ENCODE assay signal across 38 mouse cellular contexts in the genomic region with DNA sequence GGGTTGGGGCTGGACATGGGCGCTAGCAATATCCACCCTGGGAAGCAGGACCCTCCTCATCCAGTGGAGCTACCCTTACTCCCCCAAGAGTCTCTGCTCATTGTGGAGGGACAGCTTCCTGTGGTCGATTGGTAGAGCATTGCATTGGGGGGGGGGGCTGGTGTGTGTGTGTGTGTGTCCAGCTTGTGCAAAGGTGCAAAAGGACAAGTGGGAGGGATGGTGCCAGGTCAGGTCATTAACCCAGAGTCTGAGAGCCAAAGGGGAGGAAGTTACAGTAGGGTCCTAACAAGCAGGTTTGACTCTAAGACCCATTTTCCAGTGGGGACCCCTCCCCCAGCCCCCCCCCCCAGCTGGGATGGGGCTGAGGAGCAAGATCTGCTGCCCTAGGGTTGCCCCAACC. TPM values are rescaled to one million over a fixed set of nuclear protein-coding genes. Genes with fewer than 3 reads are reported as not detected.
"Had no signal": no experiment of that assay in that cellular context is flagged by ENCODE, and none has a peak within 500 bp of the region (broad histone marks: within the 10 kb centered on the region; RNA-seq: fewer than 3 reads in every experiment).

No protein-coding gene starts in this region.

- H3K4me2 ChIP-seq: heart, embryonic 12.5 days; hindbrain, embryonic 12.5 days; hindbrain, embryonic 14.5 days; intestine, embryonic 15.5 days; kidney, embryonic 15.5 days; liver, embryonic 12.5 days had no signal

- ATAC-seq: hindbrain, embryonic 16.5 days; inflammation-experienced regulatory T-cells, adult 6 months; intestine, embryonic 15.5 days; intestine, postnatal 0 days; liver, embryonic 12.5 days had no signal

- H3K9ac ChIP-seq: heart, embryonic 12.5 days; hindbrain, embryonic 12.5 days; hindbrain, embryonic 14.5 days; intestine, embryonic 15.5 days; kidney, embryonic 15.5 days; liver, embryonic 12.5 days; liver, embryonic 14.5 days had no signal

- H3K4me3 ChIP-seq: gastrocnemius, adult 2 months; heart, embryonic 10.5 days; heart, embryonic 12.5 days; hindbrain, embryonic 10.5 days; hindbrain, embryonic 12.5 days; intestine, embryonic 15.5 days; kidney, embryonic 15.5 days; layer of hippocampus, adult 2 months; left cerebral cortex, adult 2 months; liver, embryonic 12.5 days had no signal

- H3K4me1 ChIP-seq: heart, embryonic 12.5 days; intestine, embryonic 15.5 days; kidney, embryonic 15.5 days had no signal

- H3K9me3 ChIP-seq: heart, embryonic 10.5 days; hindbrain, embryonic 10.5 days; intestine, embryonic 15.5 days; kidney, embryonic 15.5 days; liver, embryonic 12.5 days had no signal

- H3K36me3 ChIP-seq: heart, embryonic 10.5 days; heart, embryonic 12.5 days; hindbrain, embryonic 10.5 days; hindbrain, embryonic 12.5 days; intestine, embryonic 15.5 days; kidney, embryonic 15.5 days; liver, embryonic 12.5 days had no signal

- DNase-seq: gastrocnemius, adult 2 months; gastrocnemius, postnatal 10 days; gastrocnemius, postnatal 25 days; heart, adult 18-20 months; heart, postnatal 10 days; heart, postnatal 4 days; kidney, adult 18-20 months; kidney, adult 9 months; kidney, postnatal 25 days; kidney, postnatal 4 days had no signal

- H3K27ac ChIP-seq: gastrocnemius, adult 2 months; heart, embryonic 10.5 days; hindbrain, embryonic 10.5 days; hindbrain, embryonic 12.5 days; hindbrain, embryonic 14.5 days; intestine, embryonic 15.5 days; kidney, embryonic 15.5 days; layer of hippocampus, adult 2 months; left cerebral cortex, adult 2 months; liver, embryonic 12.5 days; liver, embryonic 14.5 days had no signal

RNA-seq across cellular contexts. Expression of a gene that starts 2.7 kb away (rescaled TPM):
- total RNA-seq: gastrocnemius, adult 2 months; gastrocnemius, postnatal 10 days; gastrocnemius, postnatal 25 days; gastrocnemius, postnatal 4 days; granulocyte monocyte progenitor cell, adult 5-6 weeks; heart, postnatal 10 days; heart, postnatal 25 days; heart, postnatal 4 days; left cerebral cortex, postnatal 14 days; left cerebral cortex, postnatal 36 days had no signal
- polyA plus RNA-seq: heart, embryonic 10.5 days; heart, embryonic 12.5 days; heart, embryonic 14.5 days; hindbrain, embryonic 10.5 days; hindbrain, embryonic 12.5 days; hindbrain, embryonic 14.5 days; hindbrain, embryonic 16.5 days; inflammation-experienced regulatory T-cells, adult 6 months; intestine, postnatal 0 days; limb, embryonic 11.5 days; liver, embryonic 12.5 days had no signal

RNA-seq across cellular contexts. Expression of a gene that starts 17.0 kb away (rescaled TPM):
- total RNA-seq: gastrocnemius, adult 2 months; gastrocnemius, postnatal 10 days; gastrocnemius, postnatal 25 days; gastrocnemius, postnatal 4 days; heart, adult 18-20 months; heart, postnatal 10 days; heart, postnatal 25 days; heart, postnatal 4 days; layer of hippocampus, adult 2 months; layer of hippocampus, postnatal 10 days; layer of hippocampus, postnatal 25 days; left cerebral cortex, adult 2 months; left cerebral cortex, postnatal 14 days; left cerebral cortex, postnatal 36 days had no signal
- polyA plus RNA-seq: frontal cortex, adult 2 months; heart, embryonic 12.5 days; heart, embryonic 14.5 days; heart, embryonic 16.5 days; hindbrain, embryonic 10.5 days; hindbrain, embryonic 12.5 days; hindbrain, embryonic 14.5 days; hindbrain, embryonic 16.5 days; intestine, embryonic 15.5 days; intestine, postnatal 0 days; kidney, embryonic 15.5 days; limb, embryonic 14.5 days; liver, embryonic 12.5 days had no signal

RNA-seq across cellular contexts. Expression of a gene that starts 34.4 kb away (rescaled TPM):
- total RNA-seq: gastrocnemius, adult 2 months; gastrocnemius, postnatal 10 days; gastrocnemius, postnatal 25 days; gastrocnemius, postnatal 4 days; granulocyte monocyte progenitor cell, adult 5-6 weeks; heart, adult 18-20 months; heart, adult 8-10 months; heart, postnatal 10 days; heart, postnatal 25 days; heart, postnatal 4 days; layer of hippocampus, adult 2 months; layer of hippocampus, postnatal 10 days; layer of hippocampus, postnatal 25 days; left cerebral cortex, adult 2 months; left cerebral cortex, postnatal 14 days; left cerebral cortex, postnatal 36 days had no signal
- polyA plus RNA-seq: frontal cortex, adult 2 months; heart, embryonic 10.5 days; heart, embryonic 14.5 days; heart, embryonic 16.5 days; hindbrain, embryonic 12.5 days; hindbrain, embryonic 14.5 days; hindbrain, embryonic 16.5 days; intestine, embryonic 15.5 days; intestine, postnatal 0 days; kidney, embryonic 15.5 days; kidney, postnatal 0 days; liver, embryonic 12.5 days; liver, embryonic 14.5 days had no signal
